Mouse (Mus musculus): ENCODE results near the gene Syt14. TPM values are rescaled to one million over a fixed set of nuclear protein-coding genes. Genes with fewer than 3 reads are reported as not detected.

The Syt14 gene
- polyA plus RNA-seq, 1 experiment from 2014 or later = 8.3 TPM

Other genes starting within 250 kb of the Syt14 start
- 40.9 and 49.9 TPM in 2 replicates for gene Sertad4, start 180.0 kb downstream of the Syt14 start, polyA plus RNA-seq (2016; fragmentation: Nextera tagmentation; extraction: Ambion mirVana)
- gene Diexf, start 94.5 kb upstream of the Syt14 start, polyA plus RNA-seq (2016; fragmentation: Nextera tagmentation; extraction: Ambion mirVana) = 8.5 and 9.1 TPM in 2 replicates
- gene Irf6, start 117.3 kb upstream of the Syt14 start, polyA plus RNA-seq (2016; fragmentation: Nextera tagmentation; extraction: Ambion mirVana) = 3.0 and 3.5 TPM in 2 replicates
- 15.7 TPM in 2 replicates for gene A130010J15Rik, start 132.3 kb upstream of the Syt14 start, polyA plus RNA-seq (2016; fragmentation: Nextera tagmentation; extraction: Ambion mirVana)
- 2.6 and 3.6 TPM in 2 replicates for gene Traf3ip3, start 165.9 kb upstream of the Syt14 start, polyA plus RNA-seq (2016; fragmentation: Nextera tagmentation; extraction: Ambion mirVana)
- gene Lamb3, start 171.9 kb upstream of the Syt14 start, polyA plus RNA-seq (2016; fragmentation: Nextera tagmentation; extraction: Ambion mirVana) = 0.36 and 0.52 TPM in 2 replicates
- 0.17 and 0.21 TPM in 2 replicates for gene Hsd11b1, start 228.3 kb upstream of the Syt14 start, polyA plus RNA-seq (2016; fragmentation: Nextera tagmentation; extraction: Ambion mirVana)
- 6.4 and 7.1 TPM in 2 replicates for gene G0s2, start 237.4 kb upstream of the Syt14 start, polyA plus RNA-seq (2016; fragmentation: Nextera tagmentation; extraction: Ambion mirVana)